ENCODE assay signal across 8 mouse cellular contexts in the genomic region with DNA sequence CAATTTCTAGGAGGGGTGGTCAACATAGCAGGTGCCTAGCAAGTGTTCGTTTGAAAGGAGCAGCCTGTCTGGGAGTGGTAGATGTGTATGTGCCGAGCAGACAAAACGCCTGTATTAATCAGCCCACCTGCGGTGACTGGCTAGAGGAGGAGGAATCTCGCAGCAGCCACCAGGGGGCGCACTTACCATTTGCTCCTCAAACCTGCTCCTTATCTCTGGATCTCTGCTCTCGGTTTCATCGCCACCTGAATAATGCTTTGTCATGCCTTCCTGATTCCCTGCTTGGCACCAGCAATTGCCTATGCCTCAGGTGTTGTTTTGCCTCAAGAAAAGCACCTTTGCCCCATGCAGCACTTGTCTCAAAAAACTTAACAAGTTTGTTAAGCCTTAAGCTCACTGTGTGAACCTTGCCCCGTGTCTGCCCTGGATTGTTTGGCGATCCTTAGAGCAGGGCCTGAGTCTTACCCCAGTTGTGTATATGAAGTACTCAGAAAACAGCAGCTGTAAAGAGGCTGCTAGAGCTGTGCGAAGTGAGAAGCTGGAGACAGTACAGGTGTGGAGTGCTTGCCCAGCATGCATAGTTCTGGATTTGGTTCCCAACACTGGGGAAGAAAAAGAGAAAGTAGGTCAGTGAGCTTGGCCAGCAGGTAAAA. TPM values are rescaled to one million over a fixed set of nuclear protein-coding genes. Genes with fewer than 3 reads are reported as not detected.
DNase-seq lines count a peak whose midpoint lies in the region; ATAC-seq and TF ChIP-seq lines count a peak whose summit lies in the region.

No protein-coding gene starts in this region.

- no peaks in the 10 kb centered on the region for H3K36me3 ChIP-seq in forebrain, postnatal 0 days (ENCODE audit: insufficient read depth)
- H3K36me3 ChIP-seq in hindbrain, embryonic 10.5 days: no peaks in the 10 kb centered on the region

- no peak overlapping the region for H3K4me2 ChIP-seq in forebrain, postnatal 0 days (ENCODE audit: low read depth)

- H3K4me1 ChIP-seq in forebrain, postnatal 0 days (ENCODE audit: insufficient read depth): no peaks in the 10 kb centered on the region
- 0 out of 2 replicates have a peak, but pooled peaks cover 11% of the 10 kb centered on the region for H3K4me1 ChIP-seq in hindbrain, embryonic 10.5 days (replicated peaks)

- WGBS in forebrain, postnatal 0 days: 15% methylated on average over 11 of the region's 11 CpGs
- WGBS in hindbrain, embryonic 10.5 days: 15% methylated on average over 11 of the region's 11 CpGs

- H3K27ac ChIP-seq in forebrain, postnatal 0 days (ENCODE audit: low read depth, low read length): no peak overlapping the region
- 0 out of 2 replicates have a peak overlapping the region, but pooled peaks have one; percentile 31 for H3K27ac ChIP-seq in hindbrain, embryonic 10.5 days

- no peak overlapping the region for H3K9ac ChIP-seq in forebrain, postnatal 0 days

- H3K4me3 ChIP-seq in forebrain, postnatal 0 days (ENCODE audit: low read depth, low read length): no peak overlapping the region
- peak overlapping the region; percentile 20; the same call in 1 of the 2 replicates for H3K4me3 ChIP-seq in hindbrain, embryonic 10.5 days

- no peaks in the 10 kb centered on the region for H3K9me3 ChIP-seq in forebrain, postnatal 0 days (ENCODE audit: low read length)
- H3K9me3 ChIP-seq in hindbrain, embryonic 10.5 days: no peaks in the 10 kb centered on the region

- peak; percentile 73 for ATAC-seq in forebrain, postnatal 0 days

- peaks cover 8% of the 10 kb centered on the region; the same call in 1 of the 2 replicates for H3K27me3 ChIP-seq in forebrain, postnatal 0 days (ENCODE audit: insufficient read depth, low read length)
- H3K27me3 ChIP-seq in hindbrain, embryonic 10.5 days (ENCODE audit: insufficient read depth, poor library complexity, severe bottlenecking): peaks cover 23% of the 10 kb centered on the region

- TF ChIP-seq CTCF in forebrain, postnatal 0 days (IDR thresholded peaks at IDR 0.05; ENCODE audit: low read depth): peak; percentile 91

- DNase-seq in Muller cell, postnatal 12 days (ENCODE audit: inconsistent ontology term): peak; percentile 86
- peak; percentile 90 for DNase-seq in cerebellum, adult 8-10 months
- peak; percentile 80 for DNase-seq in forebrain, postnatal 0 days
- peak; percentile 87 for DNase-seq in hindbrain, embryonic 10.5 days (ENCODE audit: low spot score)
- DNase-seq in layer of hippocampus, postnatal 10 days (ENCODE audit: low spot score in 2 of 2): peak; percentile 82 to 86
- peak; percentile 89 for DNase-seq in lung, postnatal 10 days
- peak; percentile 81 for DNase-seq in ovary, postnatal 36 days (ENCODE audit: low spot score)
- peak; percentile 90 for DNase-seq in thymus, postnatal 14 days

RNA-seq across cellular contexts. Expression of a gene that starts 13.8 kb away (rescaled TPM):
- 1.6 and 1.8 TPM in 2 replicates for total RNA-seq in forebrain, postnatal 0 days (2014; rRNA removed)
- polyA plus RNA-seq in forebrain, postnatal 0 days (2015; fragmentation: Nextera tagmentation; extraction: Ambion mirVana): 0.52 and 1.1 TPM in 2 replicates
- 5.4 and 8.2 TPM in 2 replicates for polyA plus RNA-seq in hindbrain, embryonic 10.5 days (2016; fragmentation: Nextera tagmentation; extraction: Ambion mirVana)
- under 1 TPM; 0.27 to 0.59 TPM for total RNA-seq in layer of hippocampus, postnatal 10 days (2021)

RNA-seq across cellular contexts. Expression of a gene that starts 20.1 kb away (rescaled TPM):
- total RNA-seq in forebrain, postnatal 0 days (2014; rRNA removed): 20.5 and 27.8 TPM in 2 replicates
- polyA plus RNA-seq in forebrain, postnatal 0 days (2015; fragmentation: Nextera tagmentation; extraction: Ambion mirVana): 22.9 and 29.3 TPM in 2 replicates
- 1.2 and 3.8 TPM in 2 replicates for polyA plus RNA-seq in hindbrain, embryonic 10.5 days (2016; fragmentation: Nextera tagmentation; extraction: Ambion mirVana)
- total RNA-seq in layer of hippocampus, postnatal 10 days (2021): 10 to 100 TPM; 12.4 to 15.6 TPM

RNA-seq across cellular contexts. Expression of a gene that starts 21.2 kb away (rescaled TPM):
- not detected in 2 replicates for total RNA-seq in forebrain, postnatal 0 days (2014; rRNA removed)
- polyA plus RNA-seq in forebrain, postnatal 0 days (2015; fragmentation: Nextera tagmentation; extraction: Ambion mirVana): not detected in 2 replicates
- polyA plus RNA-seq in hindbrain, embryonic 10.5 days (2016; fragmentation: Nextera tagmentation; extraction: Ambion mirVana): not detected in 2 replicates
- not detected for total RNA-seq in layer of hippocampus, postnatal 10 days (2021)

RNA-seq across cellular contexts. Expression of a gene that starts 37.6 kb away (rescaled TPM):
- total RNA-seq in forebrain, postnatal 0 days (2014; rRNA removed): 22.5 and 26.7 TPM in 2 replicates
- polyA plus RNA-seq in forebrain, postnatal 0 days (2015; fragmentation: Nextera tagmentation; extraction: Ambion mirVana): 17.5 and 22.3 TPM in 2 replicates
- polyA plus RNA-seq in hindbrain, embryonic 10.5 days (2016; fragmentation: Nextera tagmentation; extraction: Ambion mirVana): 23.1 and 26.7 TPM in 2 replicates
- 10 to 100 TPM; 31.7 to 34.3 TPM for total RNA-seq in layer of hippocampus, postnatal 10 days (2021)

RNA-seq across cellular contexts. Expression of a gene that starts 42.4 kb away (rescaled TPM):
- total RNA-seq in forebrain, postnatal 0 days (2014; rRNA removed): 30.6 and 41.9 TPM in 2 replicates
- polyA plus RNA-seq in forebrain, postnatal 0 days (2015; fragmentation: Nextera tagmentation; extraction: Ambion mirVana): 25.2 and 27.0 TPM in 2 replicates
- 22.9 and 24.9 TPM in 2 replicates for polyA plus RNA-seq in hindbrain, embryonic 10.5 days (2016; fragmentation: Nextera tagmentation; extraction: Ambion mirVana)
- 10 to 100 TPM; 19.0 to 22.6 TPM for total RNA-seq in layer of hippocampus, postnatal 10 days (2021)
